Mouse (Mus musculus) cerebellum, adult 2 months (tissue): ENCODE data around the gene Spsb1.

ENCODE experiments used
- CTCF ChIP-seq: fragments of 200-500 bp; IDR thresholded peaks from 2 replicates; pipeline ENCODE4 v1.5.1; 2011; ENCODE audit warnings: low read depth, mild to moderate bottlenecking, control low read depth, low read length, moderate library complexity, borderline replicate concordance; ENCODE audit not compliant: insufficient read depth
- POLR2A ChIP-seq: fragments of 200-500 bp; IDR thresholded peaks from 2 replicates; pipeline ENCODE4 v1.6.1; 2011; ENCODE audit warnings: low read length, control low read depth, borderline replicate concordance; ENCODE audit not compliant: insufficient read depth

GRCm38 (mm10) chr4:149979819-149980308 is 25.0 kb upstream of the Spsb1 start:
- TF ChIP-seq CTCF (peak; percentile 95), POLR2A (peak; percentile 14; the same call in 1 of the 2 replicates)
